Mouse (Mus musculus): ENCODE data around the gene Pigu.

The Pigu gene

DNA sequence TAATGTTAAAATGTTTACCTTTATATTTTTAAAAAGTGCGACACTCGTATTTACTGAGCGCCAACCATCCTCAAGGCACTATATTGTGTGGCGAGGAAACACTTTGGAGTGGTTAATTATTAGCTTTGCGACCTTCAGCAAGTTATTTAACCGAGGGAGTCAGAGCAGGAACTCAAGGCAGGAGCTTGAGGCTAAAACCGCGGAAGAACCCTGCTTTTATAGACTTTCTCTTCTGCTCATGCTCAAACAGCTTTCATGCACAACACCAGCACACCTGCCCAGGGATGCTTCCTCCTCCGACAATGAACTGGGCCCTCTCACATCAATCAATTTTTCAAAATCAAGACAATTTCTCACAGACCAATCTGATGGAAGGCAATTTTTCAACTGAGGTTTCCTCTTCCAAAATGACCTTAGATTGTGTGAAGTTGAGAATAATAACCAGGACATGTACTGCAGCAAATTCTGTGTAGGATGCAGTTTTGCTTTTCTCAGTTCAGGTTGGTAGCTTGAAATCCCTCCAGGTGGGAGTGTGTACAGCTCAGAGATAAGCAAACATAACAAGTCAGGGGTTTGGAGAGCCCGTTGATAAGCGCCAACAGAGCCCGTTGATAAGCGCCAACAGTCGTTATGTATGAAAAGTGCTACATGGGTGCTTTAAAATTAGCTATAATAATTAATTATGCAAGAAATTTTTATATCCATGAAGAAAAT is 613 bp upstream of the Pigu start:
- DNase-seq, result peak; percentile 37

DNA sequence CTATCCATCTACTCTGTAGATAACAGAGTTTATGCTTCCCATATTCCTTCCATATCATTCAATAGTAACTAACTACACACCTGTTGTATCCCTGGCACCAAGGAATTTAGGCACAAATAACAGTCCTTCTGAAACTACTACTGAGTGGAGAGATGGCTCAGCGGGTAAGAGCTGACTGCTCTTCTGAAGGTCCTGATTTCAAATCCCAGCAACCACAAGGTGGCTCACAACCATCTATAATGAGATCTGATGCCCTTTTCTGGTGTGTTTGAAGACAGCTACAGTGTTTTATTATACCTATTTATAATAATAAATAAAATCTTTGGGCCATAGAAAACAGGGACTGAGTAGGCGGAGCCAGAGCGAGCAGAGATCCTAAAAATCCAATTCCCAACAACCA is 2.8 kb downstream of the Pigu start:
- no peak for DNase-seq

DNA sequence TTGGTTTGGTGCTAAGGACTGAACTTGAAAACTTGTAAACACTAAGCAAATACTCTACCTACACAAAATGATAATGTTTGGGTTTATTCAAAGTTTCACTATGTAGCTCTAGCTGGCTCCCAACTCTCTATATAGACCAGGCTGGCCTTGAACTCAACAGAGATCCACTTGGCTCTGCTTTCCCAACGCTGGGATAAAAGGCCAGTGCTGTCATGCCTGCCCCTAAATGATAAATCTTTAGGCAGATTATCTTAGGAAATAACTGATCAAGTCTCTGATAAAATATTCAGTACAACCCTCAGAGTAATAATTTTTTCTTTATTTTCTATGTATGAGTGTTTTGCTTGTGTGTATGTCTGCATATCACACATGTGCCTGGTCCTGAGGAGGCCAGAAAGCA is 10.6 kb downstream of the Pigu start:
- DNase-seq, result no peak

DNA sequence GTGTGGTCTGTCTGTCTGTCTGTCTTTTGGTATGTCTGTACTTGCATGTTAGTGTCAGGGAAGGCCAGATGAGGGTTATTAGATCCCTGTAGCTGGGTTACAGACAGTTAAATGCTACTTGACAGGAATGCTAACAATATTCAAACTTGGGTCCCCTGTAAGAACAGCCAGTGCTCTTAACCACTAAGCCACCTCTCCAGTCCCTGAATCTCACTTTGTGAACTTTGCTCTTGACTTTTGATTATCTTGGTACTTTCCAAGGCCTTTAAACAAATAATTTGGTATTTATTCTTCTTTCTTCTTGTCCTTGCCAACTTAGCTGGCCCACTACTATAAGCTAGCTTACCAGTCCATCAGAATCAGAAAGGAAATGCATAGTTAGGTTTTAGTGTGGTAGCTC is 17.1 kb downstream of the Pigu start:
- no peak for DNase-seq

DNA sequence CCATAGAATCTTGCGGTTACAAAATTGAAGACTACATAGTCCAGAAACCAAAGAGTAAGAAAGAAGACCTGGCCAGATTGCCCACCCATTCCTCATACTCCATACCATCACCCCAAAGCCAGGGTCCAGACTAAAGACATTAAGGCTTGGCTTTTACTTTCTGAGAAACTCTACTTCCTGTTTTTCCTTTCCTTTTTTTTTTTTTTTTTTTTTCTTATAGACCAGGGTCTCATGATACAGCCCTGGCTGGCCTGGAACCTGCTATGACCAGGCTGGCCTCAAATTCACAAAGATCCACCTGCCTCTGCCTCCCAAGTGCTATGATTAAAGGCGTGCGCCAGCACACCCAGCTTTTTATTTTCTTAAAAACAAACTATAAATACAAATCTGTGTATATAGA is 21.0 kb downstream of the Pigu start:
- no peak for DNase-seq

DNA sequence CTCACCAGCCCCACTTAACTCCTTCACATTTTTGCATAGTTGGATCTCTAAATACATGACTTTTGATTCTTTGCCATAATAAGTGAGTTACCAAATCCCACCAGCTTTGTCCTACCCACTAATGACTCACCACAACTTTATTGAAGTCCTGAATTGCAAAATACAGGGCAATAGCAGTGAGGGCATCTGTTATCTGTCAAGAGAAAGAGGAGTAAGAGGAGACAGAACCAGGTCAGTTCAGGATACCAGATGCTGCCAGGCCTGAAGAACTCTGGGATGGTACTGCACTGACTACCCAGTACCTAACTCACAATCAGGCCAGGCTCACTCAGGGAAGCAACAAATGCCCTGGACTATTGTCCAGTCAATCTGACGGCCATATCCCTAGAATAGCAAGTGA is 22.0 kb downstream of the Pigu start:
- no peak for DNase-seq

DNA sequence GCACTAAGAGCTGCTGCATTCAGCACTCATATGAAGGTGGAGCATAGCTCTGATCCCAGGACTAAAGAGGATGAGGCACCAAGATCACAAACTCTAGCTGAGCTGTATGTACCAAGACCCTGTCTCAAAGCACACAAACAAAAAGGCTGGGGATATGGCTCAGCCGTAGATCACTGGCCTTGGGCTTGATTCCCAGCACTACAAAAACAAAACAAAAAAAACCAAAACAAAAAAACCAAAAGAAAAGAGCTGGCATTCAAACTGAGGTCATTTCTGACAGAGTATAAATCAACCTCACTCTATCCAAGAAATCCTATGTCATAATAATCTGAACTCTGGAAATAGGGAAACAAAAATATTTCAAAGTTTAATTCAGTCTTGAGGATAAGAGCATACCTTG is 23.8 kb downstream of the Pigu start:
- no peak for DNase-seq

DNA sequence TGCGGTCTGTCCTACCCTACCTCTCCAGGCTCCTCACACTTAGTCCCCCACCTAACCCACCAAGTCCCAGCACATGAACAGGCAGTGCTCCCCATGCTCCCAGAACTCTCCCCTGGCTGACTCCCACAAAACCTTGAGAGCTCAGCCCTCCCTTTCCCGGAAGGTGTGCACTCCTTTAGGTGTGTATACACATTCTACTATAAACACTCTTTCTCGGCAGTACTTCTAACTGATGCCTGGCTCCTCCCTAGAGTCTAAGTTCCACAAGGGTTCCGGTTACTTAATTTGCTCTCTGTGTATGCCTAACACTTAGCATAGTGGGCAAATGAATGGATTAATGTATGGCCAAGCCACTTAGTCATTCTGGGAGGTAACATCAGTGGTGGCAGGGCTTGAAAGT is 25.9 kb downstream of the Pigu start:
- DNase-seq, result no peak

DNA sequence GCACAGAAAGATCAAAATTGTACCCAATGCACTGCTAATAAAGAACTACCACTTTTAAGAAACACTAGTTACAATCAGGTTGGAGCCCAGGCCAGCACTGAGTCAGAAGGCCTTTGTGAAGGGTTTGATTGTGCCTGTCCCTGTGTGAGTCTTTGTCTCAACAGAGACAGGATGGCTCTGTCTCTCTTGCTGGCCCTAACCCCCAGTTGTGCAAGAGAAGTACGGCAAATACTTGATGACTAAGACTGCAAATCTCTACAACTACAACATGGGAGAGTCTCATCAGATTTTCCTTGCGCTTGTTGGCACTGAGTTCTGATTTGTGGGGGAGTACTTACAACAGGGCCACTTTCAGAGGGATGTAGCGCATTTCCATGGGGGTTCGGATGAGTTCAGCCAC is 26.4 kb downstream of the Pigu start:
- DNase-seq, result no peak

DNA sequence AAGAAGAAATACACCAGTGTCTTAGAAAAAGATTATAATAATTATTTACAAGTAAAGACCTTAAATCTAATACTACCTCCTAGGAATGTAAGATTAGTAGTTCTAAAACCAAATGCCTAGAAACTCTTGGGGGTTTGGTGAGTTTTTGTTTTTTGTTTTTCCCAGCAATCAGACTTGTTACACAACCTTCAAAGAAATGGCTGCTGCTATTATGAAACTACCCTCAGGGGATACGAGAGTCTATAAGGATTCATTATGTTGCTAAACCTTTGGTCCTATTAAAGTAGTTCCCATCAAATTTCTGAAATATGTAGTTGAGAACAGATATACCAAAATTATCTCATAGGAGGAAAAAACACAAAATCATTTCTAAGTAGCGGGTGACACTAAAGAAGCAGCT is 27.5 kb downstream of the Pigu start:
- DNase-seq, result no peak

DNA sequence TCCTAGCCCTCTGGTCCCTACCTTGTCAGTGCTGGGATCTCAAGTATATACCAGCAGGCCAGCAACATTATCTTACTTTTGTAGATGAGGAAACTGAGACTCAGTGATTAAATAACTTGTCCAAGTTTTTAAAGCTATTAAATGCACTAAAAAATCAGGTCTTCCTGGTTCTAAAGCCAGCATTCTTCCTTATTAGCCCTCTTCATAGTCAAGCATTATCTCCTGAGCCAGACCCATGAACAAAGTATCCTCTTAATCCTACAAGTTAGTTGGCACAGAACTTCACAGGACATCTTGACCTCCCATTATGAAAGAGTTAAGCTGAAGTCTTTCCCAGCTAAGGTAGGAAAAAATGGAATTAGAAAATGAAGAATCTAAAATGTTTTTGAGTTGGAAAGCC is 28.3 kb downstream of the Pigu start:
- DNase-seq, result no peak

DNA sequence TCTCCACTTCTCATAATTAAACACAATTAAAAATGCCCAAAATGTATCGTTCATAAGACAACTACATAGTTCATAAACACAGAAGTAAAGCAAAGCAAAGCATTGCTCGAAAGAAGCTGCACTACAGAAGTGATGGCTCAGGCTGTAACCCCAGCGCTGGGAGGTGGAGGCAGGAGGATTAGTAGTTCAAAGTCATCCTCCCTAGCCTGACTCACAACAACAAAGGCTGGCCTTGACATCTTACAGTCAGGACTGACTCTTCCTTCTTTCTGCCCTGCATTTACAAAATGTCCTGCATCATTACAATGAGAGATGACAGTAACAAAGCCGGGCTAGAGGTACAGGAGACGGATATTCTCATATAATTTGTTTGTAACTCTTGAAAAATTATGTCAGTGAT is 29.3 kb downstream of the Pigu start:
- DNase-seq, result no peak

DNA sequence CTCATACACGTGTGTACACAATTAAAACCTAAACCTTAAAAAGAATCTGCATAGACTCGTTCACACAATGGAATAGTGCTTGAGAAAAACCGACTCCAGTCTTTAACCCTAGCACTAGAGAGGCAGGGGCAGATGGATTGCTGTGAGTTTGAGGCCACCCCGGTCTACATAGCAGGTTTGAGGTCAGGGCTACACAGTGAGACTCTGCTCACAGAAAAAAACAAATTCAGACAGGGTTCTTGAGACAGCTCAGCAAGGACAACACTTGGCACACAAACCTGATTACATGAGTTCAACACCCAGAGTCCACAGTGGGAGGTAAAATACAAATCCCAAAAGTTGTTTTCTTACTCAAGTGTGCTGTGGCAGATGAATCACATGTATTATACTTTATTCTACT is 31.2 kb downstream of the Pigu start:
- DNase-seq, result no peak

DNA sequence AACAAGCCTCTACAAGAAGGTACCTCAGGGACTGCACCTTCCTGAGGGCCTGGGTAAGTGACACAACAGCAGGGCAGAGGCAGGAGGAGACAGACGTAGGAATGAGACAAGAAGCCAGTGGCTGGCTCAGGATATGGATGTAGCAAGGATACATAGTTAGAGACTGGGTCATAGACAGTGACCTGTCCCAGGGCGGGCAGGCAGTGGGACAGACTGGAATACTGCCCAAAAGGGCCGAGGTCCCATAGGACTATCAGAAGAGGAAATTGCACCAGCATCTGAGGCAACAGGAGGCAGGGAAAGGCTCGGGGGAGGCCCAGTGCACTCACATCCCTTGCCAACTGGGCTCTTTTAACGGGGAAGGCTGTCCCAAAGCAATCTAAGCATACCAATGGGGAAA is 36.6 kb downstream of the Pigu start:
- DNase-seq, result peak; percentile 18

DNA sequence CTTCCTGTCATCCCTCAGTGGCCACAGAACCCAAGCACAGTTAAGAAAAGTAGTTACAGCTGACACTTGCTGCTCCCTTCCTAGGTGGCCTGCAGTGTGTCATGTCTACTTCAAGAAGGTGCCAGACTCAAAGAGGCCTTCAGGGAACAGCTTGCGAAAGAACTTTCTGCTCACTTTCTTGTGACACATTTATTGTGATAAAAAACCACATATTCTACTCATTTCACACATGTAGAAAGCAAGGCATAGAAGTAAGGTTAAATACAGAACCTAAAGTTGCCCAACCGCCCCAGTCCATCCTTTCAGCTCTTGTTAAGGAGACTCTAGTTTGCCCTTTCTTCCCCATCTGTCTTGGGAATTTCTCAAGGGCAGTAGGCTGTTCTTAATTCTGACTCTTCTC is 38.6 kb downstream of the Pigu start:
- DNase-seq, result no peak

DNA sequence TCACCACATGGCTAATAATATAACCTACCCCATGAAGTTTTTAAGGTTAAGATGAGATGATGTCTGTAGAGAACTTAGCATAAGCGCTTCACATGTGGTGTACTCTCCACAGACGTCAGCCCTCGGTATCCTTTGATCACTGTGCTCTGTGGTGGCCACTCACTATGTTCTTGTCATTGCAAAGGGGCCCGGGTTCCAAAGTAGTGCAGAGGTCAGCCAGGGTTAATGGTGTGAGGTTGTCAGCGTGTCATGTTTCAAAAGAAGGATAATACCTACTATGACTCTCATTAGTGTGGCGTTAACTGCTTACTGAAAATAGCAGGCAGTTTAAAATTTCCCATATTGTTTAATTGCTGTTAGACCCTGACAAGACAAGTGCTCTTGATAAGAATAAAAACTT is 43.6 kb downstream of the Pigu start:
- no peak for DNase-seq

DNA sequence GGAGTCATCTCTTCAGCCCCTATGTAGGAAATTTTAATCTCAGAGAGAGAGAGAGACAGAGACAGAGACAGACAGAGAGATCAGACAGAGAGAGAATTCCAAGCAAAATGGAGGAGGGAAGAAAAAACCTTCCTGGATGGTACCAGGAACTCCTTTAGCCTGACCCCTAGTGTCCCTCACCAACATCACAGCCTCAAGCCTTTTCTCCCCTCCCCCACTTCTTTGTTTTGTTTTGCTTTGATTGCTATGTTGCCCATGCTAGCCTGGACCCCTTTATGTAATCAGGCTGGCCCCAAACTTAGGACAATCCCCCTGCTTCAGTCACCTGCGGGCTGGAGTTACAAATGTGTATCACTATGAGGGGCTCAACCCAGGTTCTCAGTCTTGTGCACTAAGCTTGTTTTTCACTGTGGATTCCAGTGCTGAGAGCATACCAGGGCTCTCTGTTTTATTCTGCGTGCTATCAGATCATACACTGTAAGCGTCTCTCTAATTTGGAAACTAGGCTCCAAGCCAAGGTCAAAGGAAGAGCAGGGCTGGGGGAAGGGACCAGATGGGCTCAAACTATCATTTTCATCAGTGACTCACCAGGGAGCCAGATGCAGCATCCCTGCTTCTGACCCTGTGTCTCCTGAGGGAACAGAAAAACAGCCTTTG is 48.2 kb downstream of the Pigu start:
- peak; percentile 52 for DNase-seq

DNA sequence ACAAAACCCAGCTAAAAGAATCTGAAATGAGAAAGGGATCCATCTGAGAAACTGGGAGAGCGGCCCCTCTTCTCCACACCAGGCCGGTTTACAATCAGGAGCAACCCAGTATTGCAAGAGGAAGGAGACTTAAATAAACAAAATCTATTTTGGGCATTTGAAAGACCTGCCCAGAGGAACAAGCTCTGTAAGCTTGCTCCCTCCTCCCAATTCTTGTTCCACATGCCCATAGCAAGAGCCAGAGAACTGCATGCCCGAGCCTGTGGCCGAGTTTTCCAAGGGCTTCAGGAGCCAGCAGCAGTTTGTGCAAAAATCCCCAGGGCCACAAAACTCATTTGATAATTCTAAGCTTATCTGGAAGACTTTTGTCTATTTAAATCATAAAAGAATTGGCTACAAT is 57.7 kb downstream of the Pigu start:
- DNase-seq, result no peak

DNA sequence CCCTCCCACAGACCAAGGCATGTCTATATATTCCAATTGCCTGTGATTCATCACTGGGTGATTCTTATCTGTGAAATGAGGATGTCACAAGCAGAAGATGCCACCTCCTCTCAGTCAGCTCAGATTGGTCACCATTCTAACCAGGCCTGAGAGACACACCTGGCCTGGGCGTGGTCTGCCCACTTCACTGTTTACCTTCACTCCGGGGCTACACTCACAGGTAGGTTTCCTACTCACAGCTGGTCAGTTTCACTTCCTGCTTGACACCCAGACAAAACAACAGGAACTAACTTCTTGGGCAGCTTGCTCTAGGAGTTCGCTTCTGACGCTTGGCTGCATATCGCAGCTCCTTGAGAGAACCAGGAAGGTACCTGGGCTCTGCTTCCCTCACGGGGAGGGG is 61.8 kb downstream of the Pigu start:
- DNase-seq, result no peak

DNA sequence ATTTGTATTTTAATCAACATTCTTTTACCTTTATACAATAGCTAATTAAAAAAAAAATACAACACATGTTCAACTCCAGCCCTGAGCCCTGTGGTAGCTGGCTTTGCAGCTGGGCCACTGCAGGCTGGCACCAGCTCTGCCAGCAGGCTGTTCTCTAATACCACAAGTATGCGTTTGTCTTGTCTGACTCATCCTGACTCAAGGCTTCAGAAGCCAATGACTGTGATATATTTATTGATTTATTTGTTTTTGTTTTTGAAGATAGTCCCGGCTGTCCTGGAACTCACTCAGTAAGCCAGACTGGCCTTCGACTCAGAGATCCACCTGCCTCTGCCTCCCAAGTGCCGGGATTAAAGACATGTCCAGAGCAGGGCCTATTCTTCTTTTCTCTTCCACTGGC is 63.3 kb downstream of the Pigu start:
- DNase-seq, result no peak

DNA sequence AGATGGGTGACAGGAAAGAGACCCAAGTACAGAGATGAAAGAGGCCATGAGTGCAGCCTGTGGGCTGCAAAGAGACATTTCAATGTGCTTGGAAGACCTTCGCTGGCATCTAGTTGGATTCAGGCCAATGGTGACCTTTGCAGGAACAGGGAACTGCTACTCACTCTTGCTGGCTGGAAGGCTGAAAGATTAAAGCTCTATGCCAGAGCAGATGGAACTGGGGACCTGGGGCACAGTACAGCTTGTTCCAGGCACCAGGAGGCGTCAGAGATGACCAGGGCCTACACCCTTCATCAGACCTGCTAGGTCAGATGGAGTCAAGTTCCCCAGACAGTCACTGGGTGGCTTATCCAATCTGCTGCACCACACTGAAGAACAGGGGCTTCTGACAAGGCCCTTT is 63.8 kb downstream of the Pigu start:
- DNase-seq, result no peak

DNA sequence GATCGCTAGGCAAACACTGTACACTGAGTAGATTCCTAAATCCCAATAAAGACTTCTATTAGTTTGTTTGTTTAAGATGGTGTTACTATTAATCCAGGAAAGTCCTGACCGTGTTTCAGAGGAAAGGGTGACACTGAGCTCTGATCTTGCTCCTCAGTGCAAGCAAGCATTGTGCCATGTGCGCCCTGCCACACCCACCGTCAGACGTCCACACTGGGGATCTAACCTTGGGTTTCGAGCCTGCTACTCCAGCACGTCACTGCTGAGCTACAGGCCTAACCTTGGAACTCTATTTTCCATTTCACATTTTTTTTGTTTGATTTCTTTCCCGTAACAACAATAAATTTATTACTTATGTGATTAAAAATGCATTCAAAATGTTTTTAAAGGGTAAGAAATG is 67.2 kb downstream of the Pigu start:
- no peak for DNase-seq

DNA sequence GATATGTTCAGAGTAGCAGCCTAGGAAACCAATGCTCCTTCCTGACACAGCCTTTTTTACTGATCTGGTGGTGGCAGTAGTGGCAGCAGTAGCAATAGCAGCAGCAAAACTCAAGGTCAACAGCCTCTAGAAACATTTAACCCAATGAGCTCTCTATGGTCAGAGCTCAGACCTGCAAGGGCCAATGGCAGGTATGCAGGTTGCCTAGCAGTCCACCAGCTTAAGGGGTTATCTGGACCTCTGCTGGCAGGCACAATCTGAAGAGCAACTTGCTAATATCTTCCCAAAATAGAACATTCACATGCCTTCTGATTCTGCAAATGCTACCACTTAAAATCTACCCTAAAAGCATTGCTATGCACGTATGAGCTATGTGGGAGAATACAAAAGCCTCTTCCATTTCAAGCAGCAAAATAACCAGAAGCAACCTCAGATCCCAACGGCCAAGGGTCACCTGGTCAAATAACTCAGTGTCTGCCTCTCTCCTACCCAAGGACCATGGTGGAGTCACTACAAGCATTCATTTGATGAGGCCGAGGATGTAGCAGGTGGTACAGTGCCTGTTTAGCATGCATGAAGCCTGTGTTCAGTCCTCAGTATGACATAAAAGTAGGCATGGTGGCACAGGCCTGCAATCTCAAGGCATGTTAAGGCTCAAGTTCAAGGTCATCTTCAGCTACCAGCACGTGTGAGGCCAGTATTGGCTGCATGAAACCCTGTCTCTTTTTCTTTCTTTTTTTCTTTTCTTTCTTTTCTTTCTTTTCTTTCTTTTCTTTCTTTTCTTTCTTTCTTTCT is 69.6 kb downstream of the Pigu start:
- no peak for DNase-seq

DNA sequence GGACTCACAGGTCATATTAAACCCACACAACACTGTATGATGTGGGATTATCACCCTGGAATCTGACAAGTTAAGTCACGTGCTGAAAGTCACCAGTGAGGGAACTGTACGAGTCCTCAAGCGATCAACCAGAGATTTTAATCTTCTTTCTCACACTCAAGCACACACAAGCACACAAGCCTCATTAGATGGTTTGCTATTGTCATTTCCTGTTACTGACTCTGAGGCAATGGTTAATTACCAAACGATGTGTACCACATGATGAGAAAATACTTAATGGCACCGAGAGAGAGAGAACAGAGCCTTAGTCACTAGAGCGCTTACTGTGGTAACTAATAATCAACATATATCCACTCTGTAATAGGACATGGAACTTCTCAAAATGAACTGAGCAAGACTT is 71.5 kb downstream of the Pigu start:
- DNase-seq, result no peak

Measured in kidney, postnatal 10 days (tissue).